Mouse (Mus musculus) monocyte, adult 2 months (primary cell): ENCODE results near the gene Naf1.

Experiments used
- DNase-seq, 2 experiments: peaks; one replicate each; pipeline ENCODE4 v3.0.0; 2022; ENCODE audit warnings: low spot score in 2 of 2, low read depth in 1 of 2

Gene Naf1

GRCm38 (mm10) chr8:66860023-66860422, at the start of gene Naf1:
Gene Naf1, plus strand, starts transcription at chr8:66860217.
- peak; percentile 71 to 86 for DNase-seq

GRCm38 (mm10) chr8:66860921-66861588, 1.0 kb downstream of the Naf1 start:
- no peak for DNase-seq

- DNase-seq: no peak
Measured at GRCm38 (mm10) chr8:66861589-66862500, 1.8 kb downstream of the Naf1 start.

GRCm38 (mm10) chr8:66863761-66864160, 3.7 kb downstream of the Naf1 start:
- DNase-seq: no peak

GRCm38 (mm10) chr8:66865120-66865519, 5.1 kb downstream of the Naf1 start:
- no peak for DNase-seq

- DNase-seq: no peak
Measured at GRCm38 (mm10) chr8:66867679-66868078, 7.7 kb downstream of the Naf1 start.

- no peak for DNase-seq
Measured at GRCm38 (mm10) chr8:66869211-66869932, 9.4 kb downstream of the Naf1 start.

GRCm38 (mm10) chr8:66883866-66884265, 23.8 kb downstream of the Naf1 start:
- DNase-seq: no peak

GRCm38 (mm10) chr8:66891879-66892278, 31.9 kb downstream of the Naf1 start:
- no peak for DNase-seq

GRCm38 (mm10) chr8:66905000-66905399, 45.0 kb downstream of the Naf1 start:
- DNase-seq: no peak

- no peak for DNase-seq
Measured at GRCm38 (mm10) chr8:66905557-66905956, 45.5 kb downstream of the Naf1 start.

GRCm38 (mm10) chr8:66906116-66906515, 46.1 kb downstream of the Naf1 start:
- DNase-seq: no peak

- DNase-seq: no peak
Measured at GRCm38 (mm10) chr8:66910684-66911083, 50.7 kb downstream of the Naf1 start.

GRCm38 (mm10) chr8:66913616-66914536, 53.9 kb downstream of the Naf1 start:
- peak in 1 of 2 experiments; percentile 2 for DNase-seq

- DNase-seq: no peak
Measured at GRCm38 (mm10) chr8:66916056-66916455, 56.0 kb downstream of the Naf1 start.

GRCm38 (mm10) chr8:66917695-66918467, 57.9 kb downstream of the Naf1 start:
- DNase-seq: no peak

GRCm38 (mm10) chr8:66918471-66918870, 58.5 kb downstream of the Naf1 start:
- no peak for DNase-seq

- no peak for DNase-seq
Measured at GRCm38 (mm10) chr8:66933746-66934145, 73.7 kb downstream of the Naf1 start.

- DNase-seq: no peak
Measured at GRCm38 (mm10) chr8:66936236-66936635, 76.2 kb downstream of the Naf1 start.
